Mouse (Mus musculus) skeletal muscle tissue, adult 2 months (tissue): ENCODE results near the gene Gucy2c.
"Not testable (repeated sequence)": the region's sequence is repeated elsewhere in the genome, so short reads cannot be mapped to it uniquely, and the experiment has no call there.

Experiments
- DNase-seq: peaks from one replicate; pipeline ENCODE4 v3.0.0-alpha.2; 2012; ENCODE audit warnings: low read depth, low spot score

Gucy2c gene

GRCm38 (mm10) chr6:136803739-136804633 is 22.4 kb upstream of the Gucy2c start, which contains the start of gene Hist4h4:
Gene Hist4h4, minus strand, starts transcription at chr6:136804415.
- DNase-seq: peak; percentile 92

GRCm38 (mm10) chr6:136803093-136803738 is 21.7 kb upstream of the Gucy2c start:
- no peak for DNase-seq

GRCm38 (mm10) chr6:136801274-136801673 is 19.7 kb upstream of the Gucy2c start:
- no peak for DNase-seq

GRCm38 (mm10) chr6:136800710-136801109 is 19.1 kb upstream of the Gucy2c start:
- no peak for DNase-seq

- DNase-seq: not testable (repeated sequence)
These were observed 16.5 kb upstream of the Gucy2c start for GRCm38 (mm10) chr6:136797874-136798693.

- no peak for DNase-seq
These were observed 14.3 kb upstream of the Gucy2c start for GRCm38 (mm10) chr6:136795850-136796249.

- no peak for DNase-seq
These were observed 13.5 kb upstream of the Gucy2c start for GRCm38 (mm10) chr6:136795110-136795509.

- DNase-seq: no peak
These were observed 12.4 kb upstream of the Gucy2c start for GRCm38 (mm10) chr6:136793831-136794525.

GRCm38 (mm10) chr6:136792884-136793758 is 11.6 kb upstream of the Gucy2c start:
- no peak for DNase-seq

GRCm38 (mm10) chr6:136789391-136789971 is 7.9 kb upstream of the Gucy2c start:
- DNase-seq: peak; percentile 66

- DNase-seq: no peak
These were observed 1.2 kb upstream of the Gucy2c start for GRCm38 (mm10) chr6:136782761-136783160.

- no peak for DNase-seq
These were observed 581 bp upstream of the Gucy2c start for GRCm38 (mm10) chr6:136782146-136782545.

- DNase-seq: no peak
These were observed 5.2 kb downstream of the Gucy2c start for GRCm38 (mm10) chr6:136776392-136776791.

- no peak for DNase-seq
These were observed 11.7 kb downstream of the Gucy2c start for GRCm38 (mm10) chr6:136769859-136770258.

- no peak for DNase-seq
These were observed 12.4 kb downstream of the Gucy2c start for GRCm38 (mm10) chr6:136769143-136769542.

- DNase-seq: no peak
These were observed 17.7 kb downstream of the Gucy2c start for GRCm38 (mm10) chr6:136763912-136764311.

- no peak for DNase-seq
These were observed 31.0 kb downstream of the Gucy2c start for GRCm38 (mm10) chr6:136750567-136750966.

- DNase-seq: no peak
These were observed 36.0 kb downstream of the Gucy2c start for GRCm38 (mm10) chr6:136745586-136745985.

GRCm38 (mm10) chr6:136743729-136744128 is 37.8 kb downstream of the Gucy2c start:
- DNase-seq: no peak
